Mouse (Mus musculus): ENCODE data around the gene Vps45. TPM values are rescaled to one million over a fixed set of nuclear protein-coding genes. Genes with fewer than 3 reads are reported as not detected.

Gene Vps45
- total RNA-seq, 2 experiments from 2014 or later: 17.0 to 22.2 TPM

- DNase-seq: no peak
Measured at GRCm38 (mm10) chr3:96038851-96039250, 19.4 kb downstream of the Vps45 start.

GRCm38 (mm10) chr3:96038156-96038555 lies 20.1 kb downstream of the Vps45 start:
- no peak for DNase-seq

- DNase-seq: no peak
Measured at GRCm38 (mm10) chr3:96036796-96037195, 21.5 kb downstream of the Vps45 start.

GRCm38 (mm10) chr3:96033046-96033445 lies 25.2 kb downstream of the Vps45 start:
- no peak for DNase-seq

GRCm38 (mm10) chr3:96032652-96033017 lies 25.6 kb downstream of the Vps45 start:
- DNase-seq: no peak

GRCm38 (mm10) chr3:96031991-96032651 lies 26.1 kb downstream of the Vps45 start:
- DNase-seq: no peak

GRCm38 (mm10) chr3:96029766-96030165 lies 28.5 kb downstream of the Vps45 start:
- DNase-seq: no peak

GRCm38 (mm10) chr3:96029336-96029735 lies 28.9 kb downstream of the Vps45 start:
- DNase-seq: no peak

GRCm38 (mm10) chr3:96027875-96028274 lies 30.4 kb downstream of the Vps45 start:
- no peak for DNase-seq

GRCm38 (mm10) chr3:96027145-96027544 lies 31.1 kb downstream of the Vps45 start:
- no peak for DNase-seq

- no peak for DNase-seq
Measured at GRCm38 (mm10) chr3:96021421-96022128, 36.7 kb downstream of the Vps45 start.

- no peak for DNase-seq
Measured at GRCm38 (mm10) chr3:96020735-96021134, 37.5 kb downstream of the Vps45 start.

GRCm38 (mm10) chr3:96017461-96017860 lies 40.8 kb downstream of the Vps45 start:
- no peak for DNase-seq

GRCm38 (mm10) chr3:96016257-96016889 lies 41.9 kb downstream of the Vps45 start:
- no peak for DNase-seq

GRCm38 (mm10) chr3:96015681-96016080 lies 42.6 kb downstream of the Vps45 start:
- no peak for DNase-seq

- no peak for DNase-seq
Measured at GRCm38 (mm10) chr3:96012805-96013204, 45.5 kb downstream of the Vps45 start.

GRCm38 (mm10) chr3:96008463-96008862 lies 49.8 kb downstream of the Vps45 start:
- DNase-seq: no peak

- DNase-seq: no peak
Measured at GRCm38 (mm10) chr3:96001560-96001959, 56.7 kb downstream of the Vps45 start.

GRCm38 (mm10) chr3:96000921-96001501 lies 57.3 kb downstream of the Vps45 start:
- DNase-seq: no peak

GRCm38 (mm10) chr3:96000080-96000632 lies 58.1 kb downstream of the Vps45 start:
- DNase-seq: peak; percentile 42

- DNase-seq: no peak
Measured at GRCm38 (mm10) chr3:95999308-96000079, 58.8 kb downstream of the Vps45 start.

- no peak for DNase-seq
Measured at GRCm38 (mm10) chr3:95997203-95997721, 61.0 kb downstream of the Vps45 start.

Measured in gastrocnemius, postnatal 25 days (tissue).